Mouse (Mus musculus): Measurements from ENCODE around the gene Gabra2. TPM values are rescaled to one million over a fixed set of nuclear protein-coding genes. Genes with fewer than 3 reads are reported as not detected.

Gabra2 gene
- total and polyA plus RNA-seq, 3 experiments: 0.02 to 0.05 TPM; not detected in 1

DNA sequence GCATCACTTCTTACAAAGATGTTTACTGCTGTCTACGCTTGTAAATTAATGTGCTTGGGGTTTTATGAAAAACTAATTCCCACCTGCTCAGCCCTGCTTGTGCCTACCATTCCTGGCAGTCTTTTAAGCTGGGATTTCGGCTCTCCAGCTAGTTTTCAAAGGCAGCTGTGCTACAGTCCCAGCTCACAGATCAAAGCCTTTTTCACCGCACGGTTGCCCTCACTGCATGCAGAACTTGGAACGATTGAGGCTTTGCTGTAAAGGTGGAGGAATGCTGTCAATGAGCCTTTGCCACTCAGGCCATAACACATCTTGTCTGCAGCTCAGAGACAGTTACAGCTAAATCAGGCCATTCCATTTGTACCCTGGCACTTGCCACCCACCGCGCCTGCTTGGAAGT, 37.6 kb downstream of the Gabra2 start:
- Histone ChIP-seq H3K79me2 (replicated peaks; ENCODE audit: control insufficient read depth, insufficient read depth, low read length) (no peaks in the 10 kb centered on the region), H3K4me1 (ENCODE audit: control insufficient read depth, insufficient read depth, low read length) (no peaks in the 10 kb centered on the region), H3K27ac (no peak overlapping the region), H3K9ac (ENCODE audit: low read depth, low read length) (no peak overlapping the region), H3K36me3 (ENCODE audit: control insufficient read depth, insufficient read depth, low read length) (no peaks in the 10 kb centered on the region), H3K4me3 (no peak overlapping the region), H3K27me3 (ENCODE audit: control insufficient read depth, insufficient read depth, low read length) (no peaks in the 10 kb centered on the region)
- TF ChIP-seq EP300 (IDR thresholded peaks at IDR 0.05; ENCODE audit: insufficient read depth, low read depth, low read length) (no peak), CTCF (IDR thresholded peaks at IDR 0.05) (no peak), POLR2A (IDR thresholded peaks at IDR 0.05; ENCODE audit: insufficient read depth, low read depth, low read length) (no peak)
- DNase-seq: no peak
- WGBS: 71% methylated on average over 7 of the region's 7 CpGs
- intact Hi-C loops (cut with DNase I): no loop called here

DNA sequence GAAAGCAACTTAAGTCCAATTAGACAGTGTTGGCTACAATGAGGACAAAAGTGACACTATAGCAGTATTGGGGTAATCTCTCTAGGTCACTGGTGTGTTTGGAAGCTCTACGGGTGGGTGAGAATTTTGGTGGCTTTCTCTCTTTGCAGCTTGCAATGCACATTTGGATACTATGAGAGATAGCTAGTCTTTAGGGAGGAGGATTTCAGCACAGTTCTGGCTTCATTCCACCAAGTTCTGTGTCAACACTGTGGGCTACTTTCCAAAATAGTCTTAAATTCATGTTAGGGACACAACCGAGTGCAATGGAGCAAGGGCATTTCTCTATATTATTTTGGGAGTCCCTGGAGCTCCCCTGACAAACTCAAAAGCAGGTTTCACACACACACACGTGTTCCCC, 58.3 kb downstream of the Gabra2 start:
- intact Hi-C loops (cut with DNase I): no loop called here
- 47% methylated on average over 3 of the region's 3 CpGs for WGBS
- no peak overlapping the region for H3K9ac ChIP-seq (ENCODE audit: low read depth, low read length)
- no peak overlapping the region for H3K27ac ChIP-seq
- no peaks in the 10 kb centered on the region for H3K27me3 ChIP-seq (ENCODE audit: control insufficient read depth, insufficient read depth, low read length)
- no peaks in the 10 kb centered on the region for H3K79me2 ChIP-seq (replicated peaks; ENCODE audit: control insufficient read depth, insufficient read depth, low read length)
- no peak for TF ChIP-seq POLR2A (IDR thresholded peaks at IDR 0.05; ENCODE audit: insufficient read depth, low read depth, low read length)
- no peak for TF ChIP-seq CTCF (IDR thresholded peaks at IDR 0.05)
- H3K4me3 ChIP-seq: no peak overlapping the region
- DNase-seq: no peak
- no peaks in the 10 kb centered on the region for H3K4me1 ChIP-seq (ENCODE audit: control insufficient read depth, insufficient read depth, low read length)
- no peaks in the 10 kb centered on the region for H3K36me3 ChIP-seq (ENCODE audit: control insufficient read depth, insufficient read depth, low read length)

DNA sequence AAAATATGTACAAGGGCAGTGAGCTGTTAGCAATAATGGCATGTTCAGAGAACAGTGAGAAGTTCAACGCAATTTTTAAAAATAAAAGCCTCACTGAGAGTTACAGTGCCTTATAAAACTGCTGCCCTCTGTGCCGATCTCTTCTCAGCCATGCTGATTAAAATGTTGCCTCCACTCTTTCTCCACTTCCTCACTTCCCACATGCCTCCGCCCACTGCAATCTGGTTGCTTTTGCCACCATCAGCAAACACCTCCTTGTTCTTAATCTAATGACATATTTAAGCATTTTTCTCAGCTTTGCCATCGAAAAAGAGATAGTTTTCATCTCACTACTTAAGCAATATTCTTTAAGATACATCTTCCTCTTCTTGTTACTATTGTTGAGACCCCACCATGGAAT, 69.7 kb downstream of the Gabra2 start:
- Histone ChIP-seq H3K79me2 (replicated peaks; ENCODE audit: control insufficient read depth, insufficient read depth, low read length) (no peaks in the 10 kb centered on the region), H3K4me1 (ENCODE audit: control insufficient read depth, insufficient read depth, low read length) (no peaks in the 10 kb centered on the region), H3K27me3 (ENCODE audit: control insufficient read depth, insufficient read depth, low read length) (no peaks in the 10 kb centered on the region), H3K9ac (ENCODE audit: low read depth, low read length) (no peak overlapping the region), H3K36me3 (ENCODE audit: control insufficient read depth, insufficient read depth, low read length) (no peaks in the 10 kb centered on the region), H3K27ac (no peak overlapping the region), H3K4me3 (no peak overlapping the region)
- intact Hi-C loops (cut with DNase I): no loop called here
- TF ChIP-seq CTCF (IDR thresholded peaks at IDR 0.05): no peak
- TF ChIP-seq EP300 (IDR thresholded peaks at IDR 0.05; ENCODE audit: insufficient read depth, low read depth, low read length): no peak
- no peak for TF ChIP-seq POLR2A (IDR thresholded peaks at IDR 0.05; ENCODE audit: insufficient read depth, low read depth, low read length)
- no peak for DNase-seq
- 60% methylated on average over 4 of the region's 4 CpGs for WGBS

DNA sequence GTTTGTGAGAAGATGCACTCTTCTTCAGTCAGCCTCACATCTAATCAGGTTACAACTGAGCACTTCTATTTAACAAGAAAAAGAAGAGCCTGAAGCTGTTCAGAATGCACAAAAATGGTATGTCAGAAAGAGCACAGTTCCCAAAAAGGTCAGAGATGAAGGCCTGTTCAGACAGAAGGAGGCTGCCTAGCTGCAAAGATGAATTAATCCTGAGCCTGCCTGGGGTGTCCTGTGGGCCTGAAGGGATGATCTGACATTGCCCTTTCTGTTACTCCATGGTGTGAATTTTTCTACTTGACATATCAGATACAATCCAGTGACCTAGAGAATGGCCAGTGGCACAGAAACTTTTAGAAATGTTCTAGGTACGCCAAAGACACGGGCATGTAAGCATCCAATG, 83.9 kb downstream of the Gabra2 start:
- intact Hi-C loops (cut with DNase I): no loop called here
- H3K4me3 ChIP-seq: no peak overlapping the region
- no peak for DNase-seq
- H3K9ac ChIP-seq (ENCODE audit: low read depth, low read length): no peak overlapping the region
- H3K79me2 ChIP-seq (replicated peaks; ENCODE audit: control insufficient read depth, insufficient read depth, low read length): no peaks in the 10 kb centered on the region
- H3K36me3 ChIP-seq (ENCODE audit: control insufficient read depth, insufficient read depth, low read length): no peaks in the 10 kb centered on the region
- no peak overlapping the region for H3K27ac ChIP-seq
- 59% methylated on average over 2 of the region's 2 CpGs for WGBS
- H3K27me3 ChIP-seq (ENCODE audit: control insufficient read depth, insufficient read depth, low read length): no peaks in the 10 kb centered on the region
- TF ChIP-seq POLR2A (IDR thresholded peaks at IDR 0.05; ENCODE audit: insufficient read depth, low read depth, low read length) (no peak), EP300 (IDR thresholded peaks at IDR 0.05; ENCODE audit: insufficient read depth, low read depth, low read length) (no peak), CTCF (IDR thresholded peaks at IDR 0.05) (no peak)
- H3K4me1 ChIP-seq (ENCODE audit: control insufficient read depth, insufficient read depth, low read length): no peaks in the 10 kb centered on the region

DNA sequence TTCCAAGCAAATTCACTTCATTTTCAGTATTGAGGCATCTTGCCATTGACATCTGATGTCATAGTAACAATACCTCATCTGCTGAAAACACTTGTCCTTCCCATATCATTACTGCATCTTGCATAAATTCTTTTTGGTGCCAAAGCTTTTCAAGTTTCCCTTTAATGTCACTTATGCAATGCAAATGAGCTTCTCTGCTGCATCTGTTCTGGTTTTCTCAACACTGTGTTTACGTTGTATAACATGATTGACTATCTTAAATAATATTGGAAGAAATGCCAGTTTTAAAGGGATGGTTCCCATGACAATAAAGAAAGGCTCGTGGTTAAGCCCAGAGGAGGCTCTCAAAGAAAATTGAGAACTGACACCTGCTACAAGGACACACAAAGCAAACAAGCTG, 84.4 kb downstream of the Gabra2 start:
- H3K27ac ChIP-seq: no peak overlapping the region
- H3K4me3 ChIP-seq: no peak overlapping the region
- H3K27me3 ChIP-seq (ENCODE audit: control insufficient read depth, insufficient read depth, low read length): no peaks in the 10 kb centered on the region
- no peaks in the 10 kb centered on the region for H3K79me2 ChIP-seq (replicated peaks; ENCODE audit: control insufficient read depth, insufficient read depth, low read length)
- 45% methylated on average over 2 of the region's 2 CpGs for WGBS
- no peak overlapping the region for H3K9ac ChIP-seq (ENCODE audit: low read depth, low read length)
- no peak for TF ChIP-seq POLR2A (IDR thresholded peaks at IDR 0.05; ENCODE audit: insufficient read depth, low read depth, low read length)
- TF ChIP-seq EP300 (IDR thresholded peaks at IDR 0.05; ENCODE audit: insufficient read depth, low read depth, low read length): no peak
- TF ChIP-seq CTCF (IDR thresholded peaks at IDR 0.05): no peak
- no peaks in the 10 kb centered on the region for H3K4me1 ChIP-seq (ENCODE audit: control insufficient read depth, insufficient read depth, low read length)
- H3K36me3 ChIP-seq (ENCODE audit: control insufficient read depth, insufficient read depth, low read length): no peaks in the 10 kb centered on the region
- DNase-seq: no peak
- intact Hi-C loops (cut with DNase I): no loop called here

DNA sequence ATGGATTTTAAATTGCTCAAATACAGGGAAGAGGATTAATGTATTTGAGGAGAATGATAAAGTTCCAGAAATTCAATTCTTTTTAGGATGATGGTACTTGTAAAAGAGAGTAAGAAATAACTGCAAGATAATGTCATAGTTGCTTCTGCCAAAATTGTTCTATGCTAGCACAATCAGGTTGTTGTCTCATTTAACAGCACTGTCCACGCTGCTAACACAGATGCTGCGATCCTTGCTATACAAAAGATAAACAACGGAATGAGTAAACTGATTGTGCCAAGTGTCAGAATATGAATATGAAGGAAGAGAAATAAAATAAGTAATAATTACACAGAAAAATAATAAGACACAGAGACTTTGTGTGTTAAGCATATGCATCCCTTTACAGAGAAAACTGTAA, 84.9 kb downstream of the Gabra2 start:
- intact Hi-C loops (cut with DNase I): no loop called here
- TF ChIP-seq EP300 (IDR thresholded peaks at IDR 0.05; ENCODE audit: insufficient read depth, low read depth, low read length): no peak
- no peak for TF ChIP-seq POLR2A (IDR thresholded peaks at IDR 0.05; ENCODE audit: insufficient read depth, low read depth, low read length)
- TF ChIP-seq CTCF (IDR thresholded peaks at IDR 0.05): no peak
- H3K4me1 ChIP-seq (ENCODE audit: control insufficient read depth, insufficient read depth, low read length): no peaks in the 10 kb centered on the region
- H3K9ac ChIP-seq (ENCODE audit: low read depth, low read length): no peak overlapping the region
- no peak overlapping the region for H3K27ac ChIP-seq
- 79% methylated on average over 3 of the region's 3 CpGs for WGBS
- no peaks in the 10 kb centered on the region for H3K79me2 ChIP-seq (replicated peaks; ENCODE audit: control insufficient read depth, insufficient read depth, low read length)
- H3K4me3 ChIP-seq: no peak overlapping the region
- H3K36me3 ChIP-seq (ENCODE audit: control insufficient read depth, insufficient read depth, low read length): no peaks in the 10 kb centered on the region
- H3K27me3 ChIP-seq (ENCODE audit: control insufficient read depth, insufficient read depth, low read length): no peaks in the 10 kb centered on the region
- DNase-seq: no peak
